Mouse (Mus musculus): ENCODE results near the gene Psmb11. TPM values are rescaled to one million over a fixed set of nuclear protein-coding genes. Genes with fewer than 3 reads are reported as not detected.
A peak's percentile ranks its signal among the peaks of the same experiment; 100 is the strongest.

The Psmb11 gene
- not detected for total RNA-seq (2021)
- long read RNA-seq, experiment 1: 0 reads
- long read RNA-seq, experiment 2: 0 reads

DNA sequence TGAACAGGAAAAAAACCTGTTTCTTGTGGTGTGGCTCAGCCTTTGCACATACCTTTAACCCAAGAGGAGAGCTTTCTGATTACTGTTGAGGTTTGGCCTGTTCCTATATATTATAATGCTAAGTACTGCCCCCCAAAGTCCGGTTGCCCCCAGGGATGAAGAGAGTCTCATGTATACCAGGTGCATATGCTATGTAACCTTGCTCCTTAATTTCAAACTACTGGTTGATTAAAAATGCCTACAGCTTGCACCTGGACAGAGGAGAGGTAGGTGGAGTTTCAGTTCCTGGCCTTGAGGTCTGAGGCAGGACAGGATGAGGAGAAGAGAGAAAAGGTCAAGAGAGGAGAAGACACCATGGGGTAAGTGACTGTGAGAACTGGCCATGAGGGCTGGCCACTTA lies at the start of gene Psmb11:
Psmb11 (plus strand) TSS at position 301 of the 400 bp plus-strand sequence.
- no peak for DNase-seq

DNA sequence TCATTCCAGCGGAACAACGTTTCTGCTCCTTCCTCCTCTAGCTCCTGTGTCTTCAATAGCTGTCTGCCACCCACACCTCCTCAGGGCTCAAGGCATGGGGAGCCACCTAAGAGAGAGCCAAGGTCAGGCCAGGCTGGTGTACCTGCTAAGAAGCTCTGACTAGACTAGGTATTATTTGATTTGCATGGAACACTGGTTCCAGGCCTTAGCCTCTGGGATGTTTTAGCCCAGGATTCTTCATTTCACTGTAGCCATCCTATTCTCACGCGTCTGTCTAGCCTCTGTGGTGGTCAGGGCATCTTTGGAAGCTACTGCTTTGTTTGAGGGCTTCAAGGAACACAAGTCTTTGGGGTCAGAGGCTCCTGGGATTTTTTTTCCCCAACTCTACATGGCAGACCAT lies 49.1 kb upstream of the Psmb11 start:
- DNase-seq: no peak

- no peak for DNase-seq
Measured at GRCm38 (mm10) chr14:54572790-54573736, 48.2 kb upstream of the Psmb11 start.

GRCm38 (mm10) chr14:54574253-54574652 lies 47.0 kb upstream of the Psmb11 start:
- no peak for DNase-seq

DNA sequence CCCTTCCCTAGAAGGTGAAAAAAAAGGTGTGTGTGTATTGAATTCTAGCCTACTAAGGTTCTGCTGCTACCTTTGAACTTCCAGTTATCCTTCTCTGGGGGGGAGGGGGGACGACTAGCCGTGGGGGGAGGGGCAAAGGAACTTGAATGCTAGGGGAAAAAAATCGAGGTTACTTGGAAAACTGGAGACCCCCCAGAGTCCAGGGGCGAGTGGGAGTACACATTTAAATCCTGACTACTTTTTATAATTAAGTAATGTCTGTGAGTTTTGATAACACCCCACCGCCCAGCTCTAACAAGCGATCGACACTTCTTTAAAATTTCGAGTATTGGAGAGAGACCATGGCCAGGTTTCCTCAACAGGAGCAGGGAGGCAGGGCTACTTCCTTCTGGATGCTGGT lies 46.2 kb upstream of the Psmb11 start:
- no peak for DNase-seq

- peak; percentile 65 for DNase-seq
Measured at GRCm38 (mm10) chr14:54575631-54576030, 45.6 kb upstream of the Psmb11 start.

- DNase-seq: peak; percentile 53
Measured at GRCm38 (mm10) chr14:54576241-54577088, 44.8 kb upstream of the Psmb11 start.

GRCm38 (mm10) chr14:54577089-54577982 lies 43.9 kb upstream of the Psmb11 start, which contains the start of gene Ajuba:
Gene Ajuba (minus strand): TSS chr14:54577558.
- DNase-seq: peak; percentile 90

DNA sequence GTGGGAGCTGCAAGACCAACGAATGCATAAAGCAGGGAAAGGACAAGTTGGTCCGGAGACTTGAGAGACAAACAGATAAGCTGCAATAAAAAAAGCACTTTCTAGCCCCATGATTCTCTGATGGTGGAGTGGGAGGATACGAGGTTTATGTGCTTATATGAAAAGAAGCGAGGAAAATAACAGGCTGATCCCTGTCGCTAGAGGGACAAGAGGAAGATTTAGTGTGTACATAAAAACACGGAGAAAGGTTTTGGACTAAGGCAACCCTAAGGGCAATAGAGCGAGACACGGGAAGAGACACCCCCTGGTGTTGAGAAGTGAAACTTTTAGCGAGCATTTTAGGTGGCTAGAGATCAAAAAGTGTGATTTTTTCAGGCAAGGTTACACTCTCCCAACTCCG lies 43.2 kb upstream of the Psmb11 start:
- DNase-seq: no peak

GRCm38 (mm10) chr14:54579638-54580037 lies 41.6 kb upstream of the Psmb11 start:
- no peak for DNase-seq

- DNase-seq: no peak
Measured at GRCm38 (mm10) chr14:54582536-54582935, 38.7 kb upstream of the Psmb11 start.

GRCm38 (mm10) chr14:54583681-54584338 lies 37.4 kb upstream of the Psmb11 start:
- DNase-seq: no peak

- DNase-seq: no peak
Measured at GRCm38 (mm10) chr14:54591056-54591455, 30.2 kb upstream of the Psmb11 start.

DNA sequence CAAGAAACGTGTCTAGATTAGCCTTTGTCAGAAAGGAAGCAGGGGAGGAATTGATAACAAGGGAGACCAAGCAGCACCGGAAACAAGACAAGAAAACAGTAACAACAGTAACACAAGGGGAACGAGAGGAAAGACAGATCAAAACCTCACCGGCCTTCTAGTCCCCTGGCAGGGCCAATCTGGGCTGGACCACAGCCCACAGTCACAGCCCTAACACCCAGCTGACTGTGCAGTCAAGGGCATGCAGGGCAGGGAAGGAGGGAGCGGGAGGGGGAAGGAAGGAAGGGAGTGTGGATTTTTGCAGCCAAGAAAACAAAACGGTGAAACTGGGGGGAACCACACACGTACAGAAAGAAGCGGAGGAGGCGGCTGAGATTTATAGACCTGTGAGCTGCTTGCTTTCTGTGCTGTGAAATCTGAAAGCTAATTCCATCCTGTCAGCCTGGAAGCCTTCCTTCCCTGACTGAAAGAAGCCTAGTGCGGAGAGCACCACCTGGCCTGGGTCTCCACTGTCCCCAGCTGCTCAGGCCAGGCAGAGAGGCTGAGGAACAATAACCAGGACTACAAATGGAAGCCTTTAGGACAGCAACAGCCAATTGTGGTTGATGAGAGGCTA lies 28.8 kb upstream of the Psmb11 start:
- no peak for DNase-seq

DNA sequence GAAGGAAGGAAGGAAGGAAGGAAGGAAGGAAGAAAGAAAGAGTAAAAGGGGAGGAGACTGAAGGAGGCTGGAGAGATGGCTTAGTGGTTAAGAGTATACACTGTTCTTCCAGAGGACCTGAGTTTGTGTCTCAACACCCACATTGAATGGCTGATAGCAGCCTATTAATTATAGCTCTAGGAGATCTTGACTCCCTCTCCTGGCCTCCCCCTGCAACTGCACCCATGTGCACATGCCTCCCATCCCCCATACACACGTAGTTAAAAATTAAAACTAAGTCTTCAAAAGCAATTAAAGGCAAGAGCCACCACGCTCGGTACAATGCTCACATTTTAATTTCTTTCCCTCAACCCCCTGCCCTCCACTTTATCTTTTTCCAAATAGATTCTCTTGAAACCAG lies 27.2 kb upstream of the Psmb11 start:
- DNase-seq: no peak

- DNase-seq: no peak
Measured at GRCm38 (mm10) chr14:54594631-54595414, 26.4 kb upstream of the Psmb11 start.

GRCm38 (mm10) chr14:54597084-54597483 lies 24.1 kb upstream of the Psmb11 start:
- no peak for DNase-seq

- no peak for DNase-seq
Measured at GRCm38 (mm10) chr14:54601601-54602000, 19.6 kb upstream of the Psmb11 start.

GRCm38 (mm10) chr14:54602613-54603012 lies 18.6 kb upstream of the Psmb11 start:
- no peak for DNase-seq

Measured in gastrocnemius, postnatal 25 days (tissue).